Mouse (Mus musculus) central nervous system, embryonic 18 days (tissue): Measurements from ENCODE around the gene Fpgt. TPM values are rescaled to one million over a fixed set of nuclear protein-coding genes. Genes with fewer than 3 reads are reported as not detected.

ENCODE experiments used
- polyA plus RNA-seq: library from polyadenylated mRNA; depleted of rRNA; stranded (reverse); fragments of >200 nt; gene quantifications from 2 replicates; pipeline ENCODE4 v1.2.3, GENCODE M21; 2012; rRNA removed

The Fpgt gene
- polyA plus RNA-seq: 20.0 and 20.7 TPM in 2 replicates

GRCm38 (mm10) chr3:155093116-155093956 lies at the start of gene Fpgt, which contains the start of gene Lrriq3:
TSS of gene Fpgt (minus strand) at chr3:155093403.
TSS of gene Lrriq3 (plus strand) at chr3:155093434.

GRCm38 (mm10) chr3:155055231-155055916 lies 37.8 kb downstream of the Fpgt start, which contains the start of gene Tnni3k:
TSS of gene Tnni3k (minus strand) at chr3:155055407.

Other genes with a start within 250 kb of the Fpgt start
- 0.09 TPM in 1 of 2 replicates, not detected in the other for gene Tnni3k, start 38.0 kb downstream of the Fpgt start, polyA plus RNA-seq
- gene Lrriq3, start within 50 bp of the Fpgt start, polyA plus RNA-seq: 0.38 and 0.43 TPM in 2 replicates